ENCODE assay signal across 18 mouse cellular contexts in genomic region chr13:97673107-97673506, GRCm38 (mm10).
"Had no signal": no experiment of that assay in that cellular context is flagged by ENCODE, and none has a peak within 500 bp of the region (broad histone marks: within the 10 kb centered on the region; RNA-seq: fewer than 3 reads in every experiment).

No protein-coding gene starts in this region.

- H3K9ac ChIP-seq: liver, embryonic 14.5 days; lung, embryonic 14.5 days; midbrain, embryonic 12.5 days; neural tube, embryonic 13.5 days; neural tube, embryonic 15.5 days; stomach, embryonic 15.5 days had no signal

- DNase-seq: lung, adult 18-20 months; lung, embryonic 14.5 days; lung, postnatal 10 days; lung, postnatal 4 days; right cerebral cortex, adult 18-20 months; right cerebral cortex, postnatal 25 days; right cerebral cortex, postnatal 4 days; spleen, adult 18-20 months; thymus, adult 2 months; thymus, postnatal 25 days; thymus, postnatal 4 days had no signal

- H3K9me3 ChIP-seq: midbrain, embryonic 12.5 days; neural tube, embryonic 13.5 days; neural tube, embryonic 15.5 days; stomach, embryonic 15.5 days had no signal

- H3K4me2 ChIP-seq: lung, embryonic 14.5 days; midbrain, embryonic 12.5 days; neural tube, embryonic 13.5 days; neural tube, embryonic 15.5 days; stomach, embryonic 15.5 days had no signal

- H3K27ac ChIP-seq: liver, embryonic 14.5 days; midbrain, embryonic 12.5 days; neural tube, embryonic 13.5 days; neural tube, embryonic 15.5 days; stomach, embryonic 15.5 days; stomach, postnatal 0 days had no signal

- H3K27me3 ChIP-seq: midbrain, embryonic 12.5 days; neural tube, embryonic 13.5 days; neural tube, embryonic 15.5 days; stomach, embryonic 15.5 days had no signal

- H3K36me3 ChIP-seq: midbrain, embryonic 12.5 days; neural tube, embryonic 13.5 days; neural tube, embryonic 15.5 days; stomach, embryonic 15.5 days had no signal

- H3K4me3 ChIP-seq: midbrain, embryonic 12.5 days; myocyte; neural tube, embryonic 13.5 days; neural tube, embryonic 15.5 days; stomach, embryonic 15.5 days had no signal
